Mouse (Mus musculus) bone marrow macrophage, adult 2 months (primary cell): ENCODE measurements around the gene Grin2a. TPM values are rescaled to one million over a fixed set of nuclear protein-coding genes. Genes with fewer than 3 reads are reported as not detected.

ENCODE experiments used
- H3K27ac ChIP-seq: 2 replicates; pipeline ENCODE4 v1.5.1; 2012; ENCODE audit warnings: low read depth, low read length; ENCODE audit not compliant: insufficient read depth
- H3K4me1 ChIP-seq: 2 replicates; pipeline ENCODE4 v1.6.1; 2012; ENCODE audit warnings: low read length; ENCODE audit not compliant: control insufficient read depth, insufficient read depth
- H3K4me3 ChIP-seq: 2 replicates; pipeline ENCODE4 v1.5.1; 2012; ENCODE audit warnings: mild to moderate bottlenecking, low read length, moderate library complexity; ENCODE audit not compliant: insufficient read depth
- CTCF ChIP-seq: IDR thresholded peaks from 2 replicates; pipeline ENCODE4 v1.5.1; 2012; ENCODE audit warnings: low read depth, mild to moderate bottlenecking, low read length, moderate library complexity
- POLR2A ChIP-seq: IDR thresholded peaks from 2 replicates; pipeline ENCODE4 v1.6.1; 2012; ENCODE audit warnings: mild to moderate bottlenecking, low read depth, low read length, borderline replicate concordance
- polyA plus RNA-seq: library from polyadenylated mRNA; stranded (reverse); fragments of >200 nt; gene quantifications from 2 replicates; pipeline ENCODE4 v1.2.4, GENCODE M21; 2012; ENCODE audit not compliant: missing spikeins, insufficient read depth, insufficient read length

Grin2a gene
- polyA plus RNA-seq, 1 experiment, result not detected

DNA sequence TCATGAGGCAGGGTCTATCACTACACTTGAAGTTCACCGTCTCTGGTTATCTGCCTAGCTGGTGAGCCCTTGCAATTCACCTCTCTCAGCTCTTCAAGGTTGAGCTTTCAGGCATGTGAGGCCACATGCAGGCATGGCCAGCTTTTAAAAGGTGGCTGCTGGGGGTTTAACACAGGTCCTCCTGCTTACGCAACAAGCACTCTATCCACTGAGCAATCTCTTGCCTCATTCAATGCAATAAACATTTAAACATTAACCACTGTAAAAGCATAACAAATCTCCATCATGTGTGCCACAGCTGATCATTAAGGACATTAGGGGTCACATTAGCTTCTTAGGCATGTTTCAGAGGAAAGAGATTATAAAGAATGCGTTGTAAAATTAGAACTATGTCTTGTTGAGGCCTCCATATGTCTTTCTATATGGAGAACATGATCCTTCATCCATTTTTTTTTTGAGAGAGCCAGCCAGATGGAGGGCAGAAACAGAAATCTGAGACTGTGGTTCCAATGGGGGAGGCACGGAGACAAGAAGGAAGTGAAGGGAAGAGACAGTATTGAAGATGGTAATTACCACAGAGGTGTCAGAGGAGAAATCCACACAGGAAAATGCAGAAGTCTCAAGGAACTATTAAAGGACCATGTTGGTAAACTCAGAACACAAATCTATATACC is 170.8 kb downstream of the Grin2a start:
- Histone ChIP-seq H3K4me1 (no peaks in the 10 kb centered on the region), H3K4me3 (no peak overlapping the region), H3K27ac (no peak overlapping the region)
- TF ChIP-seq CTCF, result no peak

DNA sequence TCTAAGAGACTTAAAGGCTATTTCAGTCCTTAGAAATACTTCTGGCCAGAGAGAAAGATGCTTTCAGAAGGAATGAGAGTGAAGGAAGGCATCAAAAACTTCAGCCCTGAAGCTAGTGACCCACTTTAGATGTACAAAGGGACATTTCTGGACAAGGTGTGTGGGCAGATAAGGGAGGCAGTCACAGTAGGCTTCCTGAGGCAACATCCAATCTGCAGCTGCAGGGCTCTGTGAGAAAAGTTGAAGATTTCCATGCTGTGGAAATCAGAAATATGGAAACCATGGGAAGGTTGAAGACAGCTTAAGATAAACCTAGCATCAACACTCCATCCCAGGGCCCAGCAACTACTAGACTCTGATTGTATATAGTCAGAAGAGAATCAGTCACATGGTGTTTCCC is 171.7 kb downstream of the Grin2a start:
- TF ChIP-seq CTCF (no peak), POLR2A (no peak)
- no peak overlapping the region for H3K4me3 ChIP-seq
- no peaks in the 10 kb centered on the region for H3K4me1 ChIP-seq
- no peak overlapping the region for H3K27ac ChIP-seq

DNA sequence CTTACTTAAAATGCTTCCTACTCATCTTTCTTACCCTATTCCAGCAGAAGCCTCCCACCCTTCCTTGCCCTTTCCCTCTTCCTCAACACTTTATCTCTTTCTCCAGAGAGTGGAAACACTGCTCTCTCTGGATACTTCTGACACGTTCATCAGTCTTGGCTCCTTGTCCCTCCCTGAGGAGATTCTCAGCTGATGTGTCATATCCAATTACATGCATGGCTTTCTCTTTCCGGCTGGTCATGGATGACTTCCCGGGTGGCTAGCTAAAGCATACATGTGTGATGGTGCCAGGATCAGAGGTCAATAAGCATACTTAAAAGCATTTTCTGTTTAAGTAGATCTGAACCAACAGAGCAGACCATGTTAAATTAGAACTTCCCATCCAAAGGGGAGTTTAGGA is 175.9 kb downstream of the Grin2a start:
- no peak overlapping the region for H3K27ac ChIP-seq
- TF ChIP-seq POLR2A (no peak), CTCF (no peak)
- no peak overlapping the region for H3K4me3 ChIP-seq
- no peaks in the 10 kb centered on the region for H3K4me1 ChIP-seq

DNA sequence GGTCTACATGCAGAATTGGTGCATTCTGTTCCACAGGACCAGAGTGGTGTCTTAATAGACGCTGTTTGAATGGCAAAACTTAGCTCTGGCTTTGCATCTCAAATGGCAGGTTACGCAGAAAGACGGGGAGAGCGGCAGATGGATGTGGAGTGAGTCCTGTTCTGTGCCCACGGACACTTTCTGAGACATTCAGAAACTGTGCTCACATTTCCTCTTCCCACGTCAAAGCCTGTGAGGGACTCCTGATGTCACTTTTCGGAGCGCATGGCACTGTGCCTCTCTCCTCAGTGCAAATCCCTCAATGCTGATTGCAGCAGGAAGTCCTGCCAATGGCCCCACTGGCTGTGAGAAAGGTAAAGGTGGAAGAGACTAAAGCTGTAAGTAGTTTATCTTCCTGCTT is 194.0 kb downstream of the Grin2a start:
- H3K4me1 ChIP-seq, result no peaks in the 10 kb centered on the region
- TF ChIP-seq CTCF, result no peak
- H3K27ac ChIP-seq, result no peak overlapping the region
- H3K4me3 ChIP-seq, result no peak overlapping the region

DNA sequence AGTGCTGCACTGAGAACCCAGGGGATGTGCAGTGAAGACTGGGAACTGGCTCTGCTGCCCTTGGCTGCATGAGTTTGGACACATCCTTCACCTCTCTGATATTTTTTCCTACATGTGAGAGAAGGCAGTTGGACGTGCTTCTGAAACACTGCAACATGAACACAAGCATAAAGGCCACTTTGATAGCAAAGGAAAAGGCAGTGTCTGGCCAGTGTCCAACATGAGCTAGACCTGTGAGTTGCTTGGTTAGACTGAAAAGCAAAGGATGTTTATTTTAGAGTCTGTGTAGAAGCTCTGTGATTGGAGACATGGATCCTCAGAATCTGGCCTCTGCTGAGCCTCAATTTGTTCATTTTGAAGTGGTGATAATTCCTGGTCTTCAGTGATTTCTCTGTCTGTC is 195.1 kb downstream of the Grin2a start:
- TF ChIP-seq CTCF, result no peak
- TF ChIP-seq POLR2A, result no peak
- H3K4me1 ChIP-seq, result no peaks in the 10 kb centered on the region
- no peak overlapping the region for H3K27ac ChIP-seq
- H3K4me3 ChIP-seq, result no peak overlapping the region

DNA sequence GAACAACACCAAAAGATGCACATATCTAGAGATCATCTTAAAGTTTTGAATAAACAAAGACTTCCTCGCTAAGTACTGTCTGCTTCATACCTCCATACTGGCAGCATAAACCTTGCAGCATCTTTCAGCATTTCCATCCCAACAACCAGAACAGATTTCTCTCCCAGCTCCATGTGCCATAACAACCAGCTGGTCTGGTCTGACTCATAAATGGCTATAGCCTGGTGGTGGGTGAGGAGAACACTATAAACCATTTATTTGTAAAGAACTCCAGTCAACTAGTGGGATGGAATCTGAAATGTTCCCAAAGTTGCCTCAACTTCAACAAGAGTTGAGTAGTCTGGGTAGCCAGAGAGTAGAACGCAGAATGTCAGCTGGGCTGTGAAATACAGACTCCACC is 202.4 kb downstream of the Grin2a start:
- no peak overlapping the region for H3K4me3 ChIP-seq
- no peaks in the 10 kb centered on the region for H3K4me1 ChIP-seq
- TF ChIP-seq CTCF (no peak), POLR2A (no peak)
- no peak overlapping the region for H3K27ac ChIP-seq

DNA sequence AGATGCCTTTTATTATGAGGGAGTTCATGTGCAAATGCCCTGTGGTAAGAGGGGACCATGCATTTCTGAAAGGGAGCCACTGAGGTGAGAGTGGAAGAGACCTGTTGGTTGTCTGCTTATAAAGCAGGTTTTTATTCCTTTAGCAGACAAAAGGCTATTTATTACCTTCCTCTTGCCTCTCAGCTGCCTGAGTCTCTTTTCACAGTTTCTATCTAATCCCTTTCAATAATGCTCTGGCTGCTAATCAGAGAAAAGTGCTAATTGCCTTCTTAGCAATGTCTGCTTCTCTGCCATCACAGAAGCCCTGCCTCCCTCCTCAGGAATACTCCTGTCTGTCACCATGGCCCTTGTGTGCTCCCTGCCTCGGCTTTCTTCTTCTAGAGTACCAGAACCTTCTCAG is 209.1 kb downstream of the Grin2a start:
- no peak for TF ChIP-seq POLR2A
- TF ChIP-seq CTCF, result no peak
- no peak overlapping the region for H3K4me3 ChIP-seq
- no peaks in the 10 kb centered on the region for H3K4me1 ChIP-seq
- H3K27ac ChIP-seq, result no peak overlapping the region

DNA sequence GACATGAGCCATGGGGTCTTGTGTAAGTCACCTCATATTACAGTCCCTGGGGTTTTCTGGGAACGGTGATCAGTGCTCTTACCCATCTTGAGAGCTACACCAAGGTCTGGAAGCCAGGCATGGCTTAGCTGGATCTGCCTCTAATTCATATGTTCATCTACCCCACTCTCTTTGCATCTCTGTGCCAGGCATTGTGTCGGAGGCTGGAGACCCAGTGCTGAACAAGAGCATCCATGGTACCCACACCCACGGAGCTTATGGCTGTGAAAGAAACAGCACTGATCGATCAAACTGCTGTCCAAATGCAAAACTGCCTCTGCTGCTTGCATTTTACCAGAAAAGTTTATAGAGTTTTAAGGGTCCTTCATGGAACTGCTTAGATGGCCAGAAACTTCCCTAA is 209.5 kb downstream of the Grin2a start:
- no peak for TF ChIP-seq POLR2A
- no peak for TF ChIP-seq CTCF
- Histone ChIP-seq H3K4me1 (no peaks in the 10 kb centered on the region), H3K4me3 (no peak overlapping the region), H3K27ac (no peak overlapping the region)

DNA sequence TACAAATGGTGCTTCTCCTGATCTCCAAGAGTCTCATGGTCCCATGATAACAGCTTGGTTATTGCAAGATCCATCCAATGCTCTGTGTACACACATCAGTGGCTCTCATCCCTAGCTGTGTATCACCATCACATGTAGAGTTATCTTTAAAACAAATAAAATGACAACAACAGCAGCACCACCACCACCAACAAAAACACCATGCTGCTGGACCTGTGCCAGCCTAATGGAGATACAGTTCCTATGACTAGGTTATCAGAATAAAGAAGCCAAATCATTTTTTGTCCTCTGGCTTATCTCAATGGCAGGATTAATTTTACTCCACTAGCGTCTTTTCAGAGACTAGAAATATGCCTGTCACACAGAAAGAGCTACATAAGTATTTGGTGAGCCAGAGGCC is 226.4 kb downstream of the Grin2a start:
- Histone ChIP-seq H3K27ac (no peak overlapping the region), H3K4me1 (no peaks in the 10 kb centered on the region), H3K4me3 (no peak overlapping the region)
- TF ChIP-seq CTCF, result no peak
- TF ChIP-seq POLR2A, result no peak

DNA sequence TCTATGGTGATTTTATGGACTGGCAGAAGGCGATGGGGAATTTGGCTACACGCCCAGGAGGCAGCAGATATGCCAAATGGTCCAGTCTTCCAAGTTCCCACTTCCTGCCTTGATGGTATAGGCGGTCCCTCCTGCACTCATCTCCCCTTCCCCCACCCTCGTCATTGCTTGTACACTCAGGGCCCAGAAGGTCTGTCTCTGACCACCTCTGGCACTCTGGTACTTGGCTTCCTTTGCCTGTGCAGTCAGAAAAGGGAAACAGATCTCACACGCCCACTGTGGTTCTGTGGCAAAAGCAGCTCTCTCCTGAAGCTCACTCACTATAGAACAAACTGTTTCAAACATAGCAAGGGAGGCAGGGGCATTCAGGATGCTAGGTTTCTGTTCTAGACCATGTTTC is 227.0 kb downstream of the Grin2a start:
- no peak overlapping the region for H3K4me3 ChIP-seq
- no peaks in the 10 kb centered on the region for H3K4me1 ChIP-seq
- TF ChIP-seq CTCF (no peak), POLR2A (no peak)
- H3K27ac ChIP-seq, result no peak overlapping the region

DNA sequence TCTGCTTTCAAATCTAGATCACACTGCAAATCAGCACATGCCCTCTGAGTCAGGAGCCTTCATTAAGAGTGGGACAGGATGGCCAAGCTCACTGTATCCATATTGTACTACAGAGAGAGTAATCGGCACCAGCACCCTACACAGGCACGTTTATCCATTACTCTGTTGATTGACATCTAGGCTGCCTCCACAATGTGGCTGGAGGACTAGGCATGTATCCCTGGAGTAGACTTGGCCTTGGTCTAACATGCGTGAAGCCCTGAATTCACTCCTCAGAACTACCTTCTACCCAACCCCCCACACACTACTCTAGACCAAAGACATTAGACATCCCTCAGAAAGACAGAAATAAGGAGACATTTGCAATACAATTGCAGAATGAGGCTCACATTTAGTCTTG is 227.4 kb downstream of the Grin2a start:
- no peaks in the 10 kb centered on the region for H3K4me1 ChIP-seq
- no peak for TF ChIP-seq POLR2A
- TF ChIP-seq CTCF, result no peak
- no peak overlapping the region for H3K4me3 ChIP-seq
- no peak overlapping the region for H3K27ac ChIP-seq
